Mouse (Mus musculus) ovary, postnatal 10 days (tissue): ENCODE results near the gene Aco2.
"Not testable (repeated sequence)": the region's sequence is repeated elsewhere in the genome, so short reads cannot be mapped to it uniquely, and the experiment has no call there.

ENCODE experiments used
- DNase-seq: peaks from one replicate; pipeline ENCODE4 v3.0.0; 2022; ENCODE audit warnings: low spot score

Gene Aco2

GRCm38 (mm10) chr15:81879531-81880401 is 7.7 kb downstream of the Aco2 start:
- DNase-seq, result no peak

- no peak for DNase-seq
Observed at GRCm38 (mm10) chr15:81882348-81882747, 10.2 kb downstream of the Aco2 start.

- DNase-seq, result no peak
Observed at GRCm38 (mm10) chr15:81885418-81885934, 13.4 kb downstream of the Aco2 start.

GRCm38 (mm10) chr15:81886795-81887550 is 14.9 kb downstream of the Aco2 start:
- no peak for DNase-seq

GRCm38 (mm10) chr15:81889175-81889574 is 17.1 kb downstream of the Aco2 start:
- DNase-seq, result no peak

GRCm38 (mm10) chr15:81891140-81891802 is 19.2 kb downstream of the Aco2 start:
- no peak for DNase-seq

- no peak for DNase-seq
Observed at GRCm38 (mm10) chr15:81891822-81892580, 19.9 kb downstream of the Aco2 start.

- no peak for DNase-seq
Observed at GRCm38 (mm10) chr15:81894002-81894401, 21.9 kb downstream of the Aco2 start.

- no peak for DNase-seq
Observed at GRCm38 (mm10) chr15:81896407-81896806, 24.3 kb downstream of the Aco2 start.

- DNase-seq, result no peak
Observed at GRCm38 (mm10) chr15:81897607-81898285, 25.6 kb downstream of the Aco2 start.

GRCm38 (mm10) chr15:81898751-81899150 is 26.6 kb downstream of the Aco2 start:
- DNase-seq, result no peak

GRCm38 (mm10) chr15:81904939-81905338 is 32.8 kb downstream of the Aco2 start:
- DNase-seq, result peak; percentile 45

- DNase-seq, result no peak
Observed at GRCm38 (mm10) chr15:81907953-81908352, 35.8 kb downstream of the Aco2 start.

GRCm38 (mm10) chr15:81908767-81909166 is 36.7 kb downstream of the Aco2 start:
- not testable (repeated sequence) for DNase-seq

GRCm38 (mm10) chr15:81912498-81912897 is 40.4 kb downstream of the Aco2 start:
- no peak for DNase-seq

- DNase-seq, result no peak
Observed at GRCm38 (mm10) chr15:81914668-81915067, 42.6 kb downstream of the Aco2 start.

GRCm38 (mm10) chr15:81915663-81916062 is 43.6 kb downstream of the Aco2 start:
- DNase-seq, result no peak

GRCm38 (mm10) chr15:81917201-81917600 is 45.1 kb downstream of the Aco2 start:
- DNase-seq, result no peak

GRCm38 (mm10) chr15:81917621-81918463 is 45.7 kb downstream of the Aco2 start:
- DNase-seq, result no peak

- no peak for DNase-seq
Observed at GRCm38 (mm10) chr15:81919062-81919461, 47.0 kb downstream of the Aco2 start.
